Mouse (Mus musculus): ENCODE results near the gene Atxn1.

GRCm38 (mm10) chr13:45867273-45867672 lies 97.5 kb downstream of the Atxn1 start:
- TF ChIP-seq CTCF (IDR thresholded peaks at IDR 0.05; ENCODE audit: low read depth, low read length) (no peak), TAL1 (conservative IDR thresholded peaks at IDR 0.05; ENCODE audit: low read depth, low read length) (no peak), GATA1 (IDR thresholded peaks at IDR 0.05; ENCODE audit: borderline replicate concordance, low read length) (no peak)
